Mouse (Mus musculus) gastrocnemius, adult 2 months (tissue): ENCODE measurements around the gene Pla2g4a. TPM values are rescaled to one million over a fixed set of nuclear protein-coding genes. Genes with fewer than 3 reads are reported as not detected.

Source experiments
- DNase-seq: peaks from one replicate; pipeline ENCODE4 v3.0.0; 2022
- H3K27ac ChIP-seq: fragments of 200-600 bp; 2 replicates; pipeline ENCODE4 v1.8.1; 2022; ENCODE audit warnings: mild to moderate bottlenecking
- H3K4me3 ChIP-seq: fragments of 200-600 bp; 2 replicates; pipeline ENCODE4 v1.8.1; 2022; ENCODE audit warnings: mild to moderate bottlenecking, moderate library complexity
- CTCF ChIP-seq: fragments of 200-600 bp; IDR thresholded peaks from 2 replicates; pipeline ENCODE4 v1.8.1; 2022; ENCODE audit warnings: antibody characterized with exemption, mild to moderate bottlenecking, moderate library complexity
- intact Hi-C: fragments of 180-260 bp; cut with DNase I; formaldehyde crosslinking; loops from one replicate; pipeline ENCODE4 v1.15.1; 2025
- long read RNA-seq, 2 experiments: library from polyadenylated mRNA; stranded (forward); transcript quantifications; one replicate each; pipeline ENCODE4 v2.0.0; 2021
- total RNA-seq, 2 experiments: library from RNA; stranded (reverse); gene quantifications; 2 replicates each; pipeline ENCODE4 v1.2.3; 2021

The Pla2g4a gene
- 1 to 10 TPM; 1.6 to 2.5 TPM for total RNA-seq
- long read RNA-seq, experiment 1, partial matches to known transcripts = 0 of 1 reads
- long read RNA-seq, experiment 1, other reads (novel, unspliced or antisense) = 0 of 1 reads
- long read RNA-seq, experiment 2 = 0 reads

DNA sequence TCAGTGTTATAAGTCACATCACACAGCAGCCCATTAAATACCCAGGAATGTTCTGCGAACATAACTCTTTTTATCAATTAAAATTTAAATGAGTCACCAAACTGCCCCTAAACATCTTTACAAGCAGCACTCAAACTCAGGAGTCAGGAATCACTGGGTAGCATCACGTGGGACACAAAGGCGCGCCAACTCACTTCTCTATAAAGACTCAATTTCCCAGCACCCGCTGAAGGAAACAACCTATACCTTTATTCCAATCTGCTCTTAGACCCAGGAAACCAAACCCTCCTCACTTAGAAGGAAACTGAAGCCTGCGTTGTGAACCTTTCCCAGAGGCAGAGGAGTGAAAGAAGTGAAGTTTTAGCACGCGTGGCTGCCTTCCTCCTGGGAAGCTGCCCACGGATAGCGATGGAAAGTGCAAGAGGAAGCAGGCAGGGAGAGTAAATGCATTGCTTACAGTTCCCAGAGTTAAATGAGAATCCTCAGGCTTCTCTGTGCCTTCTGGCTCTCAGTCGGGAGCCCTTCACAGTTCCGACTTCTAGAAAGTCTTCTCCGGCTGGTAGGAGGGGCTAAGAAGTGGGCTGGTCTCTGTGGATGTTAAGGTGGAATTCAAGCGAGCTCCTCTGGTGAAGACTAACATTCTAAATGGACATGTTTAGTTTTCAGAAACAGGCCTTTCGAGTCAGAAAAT, at the start of gene Pla2g4a:
Pla2g4a (minus strand) TSS at position 557 of the 691 bp plus-strand sequence.
- intact Hi-C loops = no loop called here
- Histone ChIP-seq H3K4me3 (peak within 1 kb of the TSS; percentile 77), H3K27ac (peak within 1 kb of the TSS; percentile 83)
- DNase-seq = peak; percentile 44
- no peak for TF ChIP-seq CTCF

DNA sequence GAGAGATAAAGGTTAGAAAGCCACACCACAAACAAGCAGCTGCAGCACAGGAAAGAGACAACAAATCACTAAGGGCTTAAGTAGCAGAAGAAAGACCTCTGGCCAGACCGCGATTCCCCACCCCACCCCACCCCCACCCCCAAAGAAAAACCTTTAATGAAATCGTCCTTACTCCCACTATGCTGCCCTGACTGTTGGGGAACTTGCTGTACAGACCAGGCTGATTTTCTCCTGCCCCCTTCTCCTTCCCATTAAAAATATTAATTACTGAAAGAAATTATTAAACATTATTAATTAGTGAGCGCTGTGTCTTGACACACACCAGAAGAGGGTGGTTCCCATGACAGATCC, 49.5 kb upstream of the Pla2g4a start:
- intact Hi-C loops = no loop called here

DNA sequence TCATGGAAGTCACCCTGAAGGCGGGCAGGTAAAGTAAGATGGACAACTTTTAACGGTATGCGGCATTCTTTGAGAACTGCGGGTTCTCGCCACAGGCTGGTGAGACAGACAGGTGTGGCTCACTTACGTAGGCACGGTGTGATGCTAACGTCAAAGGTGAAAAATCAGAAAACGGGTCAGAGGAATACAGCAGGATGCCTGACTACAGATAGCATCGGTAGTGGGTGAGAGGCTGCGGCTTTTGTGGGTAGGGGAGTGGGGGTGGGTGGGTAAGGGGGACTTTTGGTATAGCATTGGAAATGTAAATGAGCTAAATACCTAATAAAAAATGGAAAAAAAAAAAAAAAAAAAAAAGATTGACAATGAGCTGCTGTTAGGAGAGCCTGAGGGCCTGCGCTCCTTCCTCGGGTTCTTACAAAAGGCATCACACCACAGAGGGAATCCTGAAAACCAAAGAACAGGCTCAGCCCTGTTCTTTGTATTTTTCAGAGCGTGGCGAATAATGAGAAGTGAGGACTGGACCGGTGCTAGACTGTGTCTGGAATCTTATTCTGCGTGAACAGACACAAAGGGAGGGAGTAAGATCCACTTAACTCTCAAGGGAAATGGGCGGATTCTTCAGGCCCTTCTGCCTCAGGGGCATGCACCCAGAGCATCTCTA, 49.0 kb upstream of the Pla2g4a start:
- TF ChIP-seq CTCF = no peak
- no peak for DNase-seq
- intact Hi-C loops = no loop called here
- no peak overlapping the region for H3K4me3 ChIP-seq
- H3K27ac ChIP-seq = no peak overlapping the region

More for the DNA sequence above, 49.5 kb upstream of the Pla2g4a start:
- no peak for DNase-seq
- Histone ChIP-seq H3K27ac (no peak overlapping the region), H3K4me3 (no peak overlapping the region)
- TF ChIP-seq CTCF = no peak

DNA sequence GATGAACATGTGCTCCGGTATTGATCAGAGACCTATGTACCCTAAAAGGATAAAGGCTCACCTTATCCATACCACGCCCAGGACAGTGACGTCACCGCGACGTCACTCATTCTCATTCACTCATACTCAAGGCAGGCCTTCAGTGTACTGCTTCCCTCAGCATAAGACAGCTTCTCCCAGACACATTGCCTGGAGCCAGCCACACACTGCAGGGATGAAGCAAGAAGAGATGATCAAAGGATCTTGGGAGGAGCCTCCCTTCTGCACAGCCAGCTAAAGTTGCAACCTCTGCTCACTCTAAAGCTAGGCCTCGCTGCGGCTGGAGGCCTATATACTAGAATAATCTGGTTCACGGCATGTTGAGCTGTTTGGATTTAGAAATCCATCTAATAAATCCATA, 48.0 kb upstream of the Pla2g4a start:
- intact Hi-C loops = no loop called here
- Histone ChIP-seq H3K4me3 (no peak overlapping the region), H3K27ac (no peak overlapping the region)
- DNase-seq = no peak
- TF ChIP-seq CTCF = no peak

DNA sequence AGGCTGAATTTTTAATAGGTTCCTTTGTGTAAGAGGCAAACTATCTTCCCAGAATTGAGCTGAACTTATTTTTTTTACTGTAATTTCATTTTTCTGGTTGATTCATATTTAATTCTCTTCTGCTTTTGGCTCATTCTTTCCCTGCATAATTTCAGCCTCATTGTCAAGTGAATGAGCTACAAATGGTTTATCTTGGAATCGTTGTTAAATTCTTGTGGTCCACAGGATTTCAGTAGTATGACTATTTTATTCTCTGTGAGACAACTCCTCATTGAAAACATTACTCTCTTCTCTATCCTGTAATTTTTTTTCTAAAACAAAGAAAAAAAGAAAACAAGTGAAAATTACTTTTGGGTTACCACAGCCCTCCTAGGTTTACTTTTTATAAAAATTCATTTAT, 14.5 kb upstream of the Pla2g4a start:
- intact Hi-C loops = no loop called here
- no peak for TF ChIP-seq CTCF
- DNase-seq = no peak
- no peak overlapping the region for H3K4me3 ChIP-seq
- no peak overlapping the region for H3K27ac ChIP-seq

DNA sequence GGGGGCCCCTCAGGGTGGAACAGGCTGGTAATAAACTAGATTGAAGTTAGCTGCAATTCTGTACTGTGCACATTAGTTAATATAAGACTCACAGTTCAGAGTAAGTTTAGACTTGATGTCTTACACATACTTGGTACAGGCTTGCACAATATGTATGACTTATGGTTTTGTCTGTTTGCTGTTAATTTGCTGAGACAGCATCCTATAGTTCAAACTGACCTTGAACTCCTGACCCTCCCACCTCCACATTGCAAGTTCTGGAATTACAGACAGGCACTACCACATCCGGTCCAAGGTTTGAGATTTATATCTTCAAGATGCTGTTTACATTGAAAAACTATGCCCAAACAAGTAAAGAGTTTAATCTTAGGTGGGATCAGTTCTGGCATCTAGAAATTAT, 4.7 kb upstream of the Pla2g4a start:
- Histone ChIP-seq H3K27ac (no peak overlapping the region), H3K4me3 (no peak overlapping the region)
- DNase-seq = no peak
- intact Hi-C loops = no loop called here
- TF ChIP-seq CTCF = no peak

DNA sequence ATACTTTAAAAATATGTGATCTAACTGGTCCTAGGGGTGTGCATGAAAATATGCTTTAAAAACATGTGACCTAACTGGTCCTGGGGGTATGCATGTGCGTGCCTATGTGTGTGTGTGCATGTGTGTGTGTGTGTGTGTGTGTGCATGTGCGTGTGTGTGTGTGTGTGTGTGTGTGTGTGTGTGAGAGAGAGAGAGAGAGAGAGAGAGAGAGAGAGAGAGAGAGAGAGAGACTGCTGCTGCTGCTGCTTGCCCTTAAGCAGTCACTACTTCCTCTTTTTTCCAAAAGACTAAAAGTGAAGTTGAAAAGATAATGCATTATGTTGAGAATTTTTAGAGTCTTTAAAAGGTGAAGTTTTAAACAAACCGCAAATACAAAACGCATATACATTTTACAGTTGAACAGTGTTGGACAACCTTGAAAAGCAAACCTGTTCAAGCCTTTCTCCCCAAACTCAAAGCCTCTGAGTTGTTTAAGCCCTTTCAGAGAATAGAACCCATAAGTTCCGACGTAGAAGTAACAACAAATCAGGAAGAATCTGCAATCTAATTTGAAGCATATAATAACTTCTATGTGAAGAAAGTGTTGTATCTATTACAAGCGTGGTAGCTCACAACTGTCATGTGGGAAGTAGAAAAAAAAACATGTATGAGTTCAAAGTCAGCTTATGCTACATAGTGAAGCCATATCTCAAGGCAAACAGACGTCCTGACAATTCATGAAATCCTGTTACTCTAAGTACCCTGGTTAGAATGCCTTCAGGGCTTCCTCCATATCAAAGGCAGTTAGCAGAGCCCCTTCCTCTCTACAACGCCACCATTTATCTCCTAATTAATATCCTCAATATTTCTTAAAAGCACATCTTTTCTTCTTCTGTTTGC, 574 bp upstream of the Pla2g4a start:
- no peak for DNase-seq
- Histone ChIP-seq H3K27ac (peak overlapping the region; percentile 83; the same call in 1 of the 2 replicates), H3K4me3 (peak overlapping the region; percentile 77)
- no peak for TF ChIP-seq CTCF
- intact Hi-C loops = no loop called here

DNA sequence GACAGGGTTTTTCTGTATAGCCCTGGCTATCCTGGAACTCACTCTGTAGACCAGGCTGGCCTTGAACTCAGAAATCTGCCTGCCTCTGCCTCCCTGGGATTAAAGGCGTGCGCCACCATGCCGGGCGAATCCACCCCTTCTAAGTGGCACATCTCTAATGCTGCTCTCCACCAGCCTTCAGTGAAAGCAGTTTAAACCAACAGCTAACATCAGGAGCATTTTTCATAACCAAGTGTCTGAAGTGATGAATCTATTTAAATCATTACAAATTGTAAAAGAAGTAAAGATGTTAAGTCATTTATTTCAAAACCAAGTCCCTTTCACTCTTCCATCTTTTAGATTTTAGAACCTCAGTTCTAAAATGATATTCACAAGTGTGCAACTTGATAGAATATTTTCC, 839 bp downstream of the Pla2g4a start:
- intact Hi-C loops = no loop called here
- TF ChIP-seq CTCF = no peak
- peak overlapping the region; percentile 83; the same call in 1 of the 2 replicates for H3K27ac ChIP-seq

DNA sequence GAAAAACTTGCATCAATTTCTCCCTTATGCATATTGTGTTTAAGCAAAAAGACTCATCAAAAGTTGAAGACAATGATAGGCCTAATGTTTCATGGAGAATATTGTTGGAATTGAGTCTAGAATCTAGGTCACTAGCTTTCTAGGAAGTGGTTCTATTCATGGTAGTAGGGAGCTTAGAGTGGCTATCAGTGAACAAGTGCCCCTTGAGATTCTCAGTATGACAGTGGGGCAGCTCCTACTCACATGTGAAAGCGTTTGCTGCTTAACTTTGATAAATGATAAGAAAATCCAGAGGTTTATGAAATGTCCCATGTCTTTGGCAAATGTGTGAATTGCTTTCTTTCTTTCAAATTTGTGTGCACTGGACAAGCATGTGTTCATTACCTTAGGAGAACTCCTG, 2.0 kb downstream of the Pla2g4a start:
- H3K4me3 ChIP-seq = no peak overlapping the region
- intact Hi-C loops = no loop called here
- TF ChIP-seq CTCF = no peak
- no peak for DNase-seq
- H3K27ac ChIP-seq = no peak overlapping the region

More for the DNA sequence above, 839 bp downstream of the Pla2g4a start:
- DNase-seq = no peak
- H3K4me3 ChIP-seq = peak overlapping the region; percentile 77

DNA sequence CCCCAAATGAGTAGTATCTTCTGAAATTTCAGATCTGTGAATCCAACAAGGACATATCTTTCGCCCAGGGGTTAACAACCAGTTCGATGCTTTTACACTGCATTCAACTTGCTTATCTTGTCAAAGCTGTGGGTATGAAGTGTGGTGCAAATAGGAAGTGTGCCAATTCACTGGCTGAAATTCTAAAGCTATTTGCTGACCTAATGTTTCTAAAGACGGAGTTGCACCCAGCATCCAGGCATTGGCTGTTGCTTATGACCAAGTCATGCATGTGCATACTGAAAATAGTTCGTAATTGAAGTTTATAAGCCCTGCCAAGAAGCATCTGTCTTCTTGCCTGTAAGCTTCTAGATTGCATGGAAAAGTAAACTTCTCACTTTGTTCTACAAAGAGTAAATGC, 5.6 kb downstream of the Pla2g4a start:
- no peak for DNase-seq
- TF ChIP-seq CTCF = no peak
- Histone ChIP-seq H3K27ac (no peak overlapping the region), H3K4me3 (no peak overlapping the region)
- intact Hi-C loops = no loop called here

DNA sequence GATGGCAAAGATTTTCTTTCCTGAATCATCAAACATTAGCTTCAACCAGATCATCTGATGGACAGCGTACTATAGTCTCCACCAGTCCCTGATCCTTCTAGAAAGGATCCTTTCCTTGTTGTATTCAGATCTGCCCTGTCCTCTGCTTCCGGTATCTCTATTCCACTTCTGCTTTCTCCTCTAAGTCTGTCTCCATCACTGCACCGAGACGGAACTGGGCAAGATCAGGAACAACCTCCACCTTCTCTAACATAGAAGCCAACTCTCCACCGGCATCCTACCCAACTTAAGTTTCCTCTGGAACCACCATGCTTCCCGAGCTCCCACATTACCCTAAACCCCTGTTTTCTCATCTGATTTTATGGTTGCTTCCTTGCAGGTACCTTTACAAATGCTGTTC, 7.1 kb downstream of the Pla2g4a start:
- DNase-seq = no peak
- no peak for TF ChIP-seq CTCF

DNA sequence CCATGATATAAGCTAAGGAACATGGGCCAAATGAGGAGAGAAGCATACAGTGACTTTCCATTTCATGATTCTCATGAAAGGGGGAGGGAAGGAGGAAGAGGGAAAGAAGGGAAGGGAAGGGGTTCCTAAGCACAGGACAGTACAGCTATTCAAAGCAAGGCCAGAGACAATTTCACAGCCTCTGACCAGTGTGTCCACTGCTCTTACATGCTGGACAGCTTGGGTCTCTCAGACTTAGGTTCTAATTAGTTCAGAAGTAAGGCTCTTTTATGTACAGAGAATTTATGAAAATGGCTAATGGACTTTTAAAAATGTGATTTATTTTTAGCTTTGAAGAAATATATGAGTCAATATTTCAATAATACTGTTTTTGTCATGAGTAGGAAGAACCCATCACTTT, 9.0 kb downstream of the Pla2g4a start:
- H3K4me3 ChIP-seq = no peak overlapping the region
- DNase-seq = no peak
- H3K27ac ChIP-seq = no peak overlapping the region
- intact Hi-C loops = no loop called here
- TF ChIP-seq CTCF = no peak

More for the DNA sequence above, 7.1 kb downstream of the Pla2g4a start:
- intact Hi-C loops = no loop called here
- Histone ChIP-seq H3K27ac (no peak overlapping the region), H3K4me3 (no peak overlapping the region)

DNA sequence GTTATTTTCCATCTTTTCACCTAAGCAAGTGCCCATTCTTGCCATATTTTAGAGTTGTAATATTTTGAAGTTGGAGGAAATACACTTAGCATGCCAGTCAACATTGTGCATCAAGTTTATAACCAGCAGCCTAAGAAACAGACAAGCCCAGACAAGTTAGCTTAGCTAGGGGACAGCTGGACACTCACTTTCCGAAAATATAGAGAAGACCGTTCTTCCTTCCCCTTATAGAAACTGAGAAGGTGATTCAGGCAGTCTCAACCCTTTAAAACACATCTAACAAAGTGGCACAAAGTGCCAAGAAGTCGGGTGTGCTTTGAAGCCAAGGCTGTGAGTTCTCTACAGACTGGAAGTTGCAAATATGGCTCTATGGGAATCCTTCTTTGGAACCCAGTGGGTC, 10.4 kb downstream of the Pla2g4a start:
- intact Hi-C loops = no loop called here
- Histone ChIP-seq H3K4me3 (no peak overlapping the region), H3K27ac (no peak overlapping the region)
- no peak for TF ChIP-seq CTCF
- no peak for DNase-seq
